12 mouse cellular contexts compared by ENCODE assay signal in the genomic region with DNA sequence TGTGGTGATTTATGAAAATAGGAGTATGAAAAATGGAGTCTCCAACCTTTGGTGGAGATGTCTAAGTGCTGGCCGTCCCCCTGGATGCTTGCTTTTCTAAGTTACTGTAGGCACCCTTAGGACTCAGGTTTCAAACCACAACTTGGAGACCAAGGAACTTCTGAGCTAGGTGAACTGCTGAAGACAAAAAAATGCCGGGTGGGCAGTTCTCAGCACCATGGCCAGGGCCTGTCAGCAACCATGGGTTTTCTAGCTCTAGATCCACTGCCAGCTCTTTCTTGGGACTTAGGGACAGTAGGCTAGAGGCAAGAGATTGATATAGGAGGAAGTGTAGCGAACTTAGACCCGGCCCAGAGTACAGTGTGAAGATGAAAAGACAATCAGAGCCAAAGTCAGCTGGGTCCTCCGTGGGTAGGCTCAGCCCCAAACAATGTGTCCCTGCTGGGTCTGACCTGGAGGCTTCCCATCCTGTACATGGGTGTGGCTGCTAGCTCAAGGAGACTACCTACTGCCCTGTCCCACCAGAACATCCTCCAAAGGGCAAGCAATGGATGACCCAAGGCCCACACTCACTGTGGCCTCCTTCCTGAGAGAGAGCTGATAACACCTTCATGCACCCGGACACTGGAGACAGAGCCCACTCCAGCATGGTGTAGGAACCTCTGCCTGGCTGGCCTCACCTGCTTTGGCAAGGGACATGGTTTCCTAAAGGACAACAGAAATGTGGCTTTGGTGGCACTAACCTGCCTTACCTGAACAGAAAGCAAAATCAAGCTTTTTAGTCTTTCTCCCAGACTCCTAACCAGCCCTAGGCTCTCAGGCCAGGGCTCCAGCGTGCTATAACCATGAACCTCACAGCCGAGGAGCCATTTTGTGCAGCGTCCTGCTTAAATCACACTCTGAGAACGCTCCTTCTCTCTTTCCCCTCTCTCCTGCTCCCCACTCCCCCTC. TPM values are rescaled to one million over a fixed set of nuclear protein-coding genes. Genes with fewer than 3 reads are reported as not detected.
DNase-seq lines count a peak whose midpoint lies in the region; ATAC-seq and TF ChIP-seq lines count a peak whose summit lies in the region.
"Had no signal": no experiment of that assay in that cellular context is flagged by ENCODE, and none has a peak within 500 bp of the region (broad histone marks: within the 10 kb centered on the region; RNA-seq: fewer than 3 reads in every experiment).

No protein-coding gene starts in this region.

- no peaks in the 10 kb centered on the region for H3K36me3 ChIP-seq in forebrain, embryonic 16.5 days (ENCODE audit: control insufficient read depth, insufficient read depth)
- H3K36me3 ChIP-seq in midbrain, embryonic 16.5 days (ENCODE audit: control insufficient read depth, insufficient read depth, low read length): no peaks in the 10 kb centered on the region
- H3K36me3 ChIP-seq in thymus, adult 2 months (ENCODE audit: control insufficient read depth, insufficient read depth, low read length): no peaks in the 10 kb centered on the region
- H3K36me3 ChIP-seq: embryonic facial prominence, embryonic 15.5 days had no signal

- peak overlapping the region; percentile 99 for H3K4me2 ChIP-seq in forebrain, embryonic 16.5 days (ENCODE audit: low read length)
- peak overlapping the region; percentile 85 for H3K4me2 ChIP-seq in midbrain, embryonic 16.5 days (ENCODE audit: low read length)
- H3K4me2 ChIP-seq: embryonic facial prominence, embryonic 15.5 days had no signal

- peak overlapping the region; percentile 88 for H3K4me3 ChIP-seq in left cerebral cortex, adult 2 months
- H3K4me3 ChIP-seq in forebrain, embryonic 16.5 days (replicated peaks; ENCODE audit: low read length): peak overlapping the region; percentile 97
- peak overlapping the region; percentile 80 for H3K4me3 ChIP-seq in midbrain, embryonic 16.5 days (ENCODE audit: low read depth, low read length)
- H3K4me3 ChIP-seq in thymus, adult 2 months (ENCODE audit: control insufficient read depth, insufficient read depth, low read length): no peak overlapping the region
- H3K4me3 ChIP-seq: embryonic facial prominence, embryonic 15.5 days had no signal

- H3K4me1 ChIP-seq in forebrain, embryonic 16.5 days (replicated peaks; ENCODE audit: control insufficient read depth, insufficient read depth, low read length): peaks cover 34% of the 10 kb centered on the region
- peaks cover 22% of the 10 kb centered on the region for H3K4me1 ChIP-seq in midbrain, embryonic 16.5 days (ENCODE audit: control insufficient read depth, insufficient read depth, low read length)
- no peaks in the 10 kb centered on the region for H3K4me1 ChIP-seq in thymus, adult 2 months (replicated peaks; ENCODE audit: control insufficient read depth, insufficient read depth, low read length)

- WGBS in forebrain, embryonic 16.5 days: 8% methylated on average over 10 of the region's 10 CpGs
- WGBS in midbrain, embryonic 16.5 days: 14% methylated on average over 10 of the region's 10 CpGs
- 12% methylated on average over 10 of the region's 10 CpGs for WGBS in thymus, adult 2 months

- H3K27me3 ChIP-seq in forebrain, embryonic 16.5 days (replicated peaks; ENCODE audit: control insufficient read depth, insufficient read depth, low read length): no peaks in the 10 kb centered on the region
- H3K27me3 ChIP-seq in midbrain, embryonic 16.5 days (ENCODE audit: control insufficient read depth, insufficient read depth, low read depth, low read length): peaks cover 8% of the 10 kb centered on the region; the same call in 1 of the 2 replicates
- H3K27me3 ChIP-seq in thymus, adult 2 months (ENCODE audit: control insufficient read depth, insufficient read depth, low read length): peaks cover 29% of the 10 kb centered on the region

- H3K27ac ChIP-seq in left cerebral cortex, adult 2 months: peak overlapping the region; percentile 98
- H3K27ac ChIP-seq in forebrain, embryonic 16.5 days (ENCODE audit: low read length): peak overlapping the region; percentile 93
- H3K27ac ChIP-seq in midbrain, embryonic 16.5 days (ENCODE audit: low read length): peak overlapping the region; percentile 93
- H3K27ac ChIP-seq in thymus, adult 2 months (ENCODE audit: control insufficient read depth, insufficient read depth, low read length): no peak overlapping the region
- H3K27ac ChIP-seq: embryonic facial prominence, embryonic 15.5 days had no signal

- TF ChIP-seq POLR2A in thymus, adult 2 months (IDR thresholded peaks at IDR 0.05; ENCODE audit: control insufficient read depth, extremely low read depth, insufficient read depth, low read length, poor library complexity): no peak

- ATAC-seq in forebrain, embryonic 16.5 days: no peak
- ATAC-seq in midbrain, embryonic 16.5 days: no peak
- ATAC-seq: inflammation-experienced regulatory T-cells, adult 6 months had no signal

- H3K9me3 ChIP-seq in forebrain, embryonic 16.5 days (ENCODE audit: control insufficient read depth, low read length): no peaks in the 10 kb centered on the region
- H3K9me3 ChIP-seq in midbrain, embryonic 16.5 days (replicated peaks; ENCODE audit: control insufficient read depth, low read length, poor library complexity, severe bottlenecking): no peaks in the 10 kb centered on the region
- H3K9me3 ChIP-seq: embryonic facial prominence, embryonic 15.5 days had no signal

- no peak for DNase-seq in left cerebral cortex, adult 2 months (ENCODE audit: extremely low spot score in 1 of 2, low spot score in 2 of 2)
- no peak for DNase-seq in left cerebral cortex, postnatal 4 days
- peak; percentile 54 for DNase-seq in cerebellum, adult 9-11 months
- DNase-seq in thymus, adult 2 months: no peak
- DNase-seq in gastrocnemius, postnatal 36 days: no peak
- no peak for DNase-seq in gastrocnemius, adult 18-20 months (ENCODE audit: low spot score)
- DNase-seq: adrenal gland, postnatal 25 days; lung, adult 18-20 months had no signal

- intact Hi-C loops in left cerebral cortex, adult 2 months (cut with DNase I): no loop called here
- intact Hi-C loops in left cerebral cortex, postnatal 4 days (cut with DNase I): no loop called here
- intact Hi-C loops in gastrocnemius, postnatal 36 days (cut with DNase I): no loop called here

- peak overlapping the region; percentile 100 for H3K9ac ChIP-seq in forebrain, embryonic 16.5 days (replicated peaks; ENCODE audit: low read depth, low read length)
- peak overlapping the region; percentile 95 for H3K9ac ChIP-seq in midbrain, embryonic 16.5 days (ENCODE audit: low read depth, low read length)
- H3K9ac ChIP-seq: embryonic facial prominence, embryonic 15.5 days had no signal

- TF ChIP-seq CTCF in left cerebral cortex, adult 2 months (IDR thresholded peaks at IDR 0.05): no peak
- no peak for TF ChIP-seq CTCF in thymus, adult 2 months (IDR thresholded peaks at IDR 0.05; ENCODE audit: borderline replicate concordance, control insufficient read depth, extremely low read depth, insufficient read depth, low read length, poor library complexity)

RNA-seq across cellular contexts. Expression of a gene that starts 36.3 kb away (rescaled TPM):
- 100 to 1,000 TPM in 1 of 2 experiments, 10 to 100 TPM in 1; 86.7 to 100 TPM for total RNA-seq in left cerebral cortex, adult 2 months (2021)
- total RNA-seq in left cerebral cortex, postnatal 4 days (2021): 10 to 100 TPM; 75.8 to 80.6 TPM
- 29.5 and 34.6 TPM in 2 replicates for polyA plus RNA-seq in forebrain, embryonic 16.5 days (2015; fragmentation: Nextera tagmentation; extraction: Ambion mirVana)
- polyA plus RNA-seq in midbrain, embryonic 16.5 days (2015; fragmentation: Nextera tagmentation; extraction: Ambion mirVana): 19.7 and 22.0 TPM in 2 replicates
- polyA plus RNA-seq in thymus, adult 2 months (2012; rRNA removed): 152 and 164 TPM in 2 replicates
- 10 to 100 TPM; 30.6 to 34.2 TPM for total RNA-seq in gastrocnemius, postnatal 36 days (2021)
- total RNA-seq in gastrocnemius, adult 18-20 months (2021): 10 to 100 TPM; 30.8 to 31.4 TPM
